In genomic region chr11:49793131-49793530, GRCm38 (mm10) we compare ENCODE assay signal across 7 mouse cellular contexts. TPM values are rescaled to one million over a fixed set of nuclear protein-coding genes. Genes with fewer than 3 reads are reported as not detected.
DNase-seq lines count a peak whose midpoint lies in the region; ATAC-seq lines count a peak whose summit lies in the region.

No protein-coding gene starts in this region.

- 6% methylated on average over 14 of the region's 14 CpGs for WGBS in midbrain, embryonic 11.5 days
- 4% methylated on average over 14 of the region's 14 CpGs for WGBS in midbrain, embryonic 16.5 days
- WGBS in embryonic facial prominence, embryonic 11.5 days: 5% methylated on average over 14 of the region's 14 CpGs
- 6% methylated on average over 14 of the region's 14 CpGs for WGBS in heart, embryonic 11.5 days (ENCODE audit: insufficient replicate concordance)
- WGBS in midbrain, embryonic 14.5 days: 8% methylated on average over 14 of the region's 14 CpGs

- no peaks in the 10 kb centered on the region for H3K36me3 ChIP-seq in midbrain, embryonic 11.5 days (ENCODE audit: control insufficient read depth, insufficient read depth, low read length)
- no peaks in the 10 kb centered on the region for H3K36me3 ChIP-seq in midbrain, embryonic 16.5 days (ENCODE audit: control insufficient read depth, insufficient read depth, low read length)
- H3K36me3 ChIP-seq in embryonic facial prominence, embryonic 11.5 days (replicated peaks; ENCODE audit: control insufficient read depth, insufficient read depth, low read depth, low read length): no peaks in the 10 kb centered on the region
- H3K36me3 ChIP-seq in heart, embryonic 11.5 days (ENCODE audit: control insufficient read depth, insufficient read depth, low read length): no peaks in the 10 kb centered on the region
- no peaks in the 10 kb centered on the region for H3K36me3 ChIP-seq in midbrain, embryonic 14.5 days (ENCODE audit: control insufficient read depth, insufficient read depth, low read length)

- H3K9ac ChIP-seq in midbrain, embryonic 11.5 days (ENCODE audit: low read length): no peak overlapping the region
- H3K9ac ChIP-seq in midbrain, embryonic 16.5 days (ENCODE audit: low read depth, low read length): no peak overlapping the region
- H3K9ac ChIP-seq in embryonic facial prominence, embryonic 11.5 days (replicated peaks; ENCODE audit: low read length): no peak overlapping the region
- no peak overlapping the region for H3K9ac ChIP-seq in heart, embryonic 11.5 days (ENCODE audit: low read depth, low read length)
- no peak overlapping the region for H3K9ac ChIP-seq in midbrain, embryonic 14.5 days (replicated peaks; ENCODE audit: low read length)

- H3K27me3 ChIP-seq in midbrain, embryonic 11.5 days (ENCODE audit: control insufficient read depth, insufficient read depth, low read length): no peaks in the 10 kb centered on the region; the same call in 1 of the 2 replicates
- H3K27me3 ChIP-seq in midbrain, embryonic 16.5 days (ENCODE audit: control insufficient read depth, insufficient read depth, low read depth, low read length): 0 out of 2 replicates have a peak, but pooled peaks cover 2% of the 10 kb centered on the region
- H3K27me3 ChIP-seq in embryonic facial prominence, embryonic 11.5 days (ENCODE audit: control insufficient read depth, insufficient read depth, low read length): no peaks in the 10 kb centered on the region
- no peaks in the 10 kb centered on the region for H3K27me3 ChIP-seq in heart, embryonic 11.5 days (ENCODE audit: control insufficient read depth, insufficient read depth, low read length)
- H3K27me3 ChIP-seq in midbrain, embryonic 14.5 days (ENCODE audit: control insufficient read depth, insufficient read depth, low read length): 0 out of 2 replicates have a peak, but pooled peaks cover 4% of the 10 kb centered on the region

- H3K4me3 ChIP-seq in midbrain, embryonic 11.5 days (ENCODE audit: low read depth, low read length): no peak overlapping the region
- no peak overlapping the region for H3K4me3 ChIP-seq in midbrain, embryonic 16.5 days (ENCODE audit: low read depth, low read length)
- H3K4me3 ChIP-seq in embryonic facial prominence, embryonic 11.5 days (ENCODE audit: low read depth, low read length): no peak overlapping the region
- no peak overlapping the region for H3K4me3 ChIP-seq in heart, embryonic 11.5 days (ENCODE audit: low read depth, low read length)
- no peak overlapping the region for H3K4me3 ChIP-seq in midbrain, embryonic 14.5 days (replicated peaks; ENCODE audit: low read depth, low read length)

- peak; percentile 82 for DNase-seq in midbrain, embryonic 11.5 days (ENCODE audit: low spot score, missing footprints)
- peak; percentile 41 for DNase-seq in embryonic facial prominence, embryonic 11.5 days (ENCODE audit: low spot score)
- DNase-seq in midbrain, embryonic 14.5 days: peak; percentile 4
- DNase-seq in left cerebral cortex, adult 9 months (ENCODE audit: low spot score in 2 of 2): no peak
- DNase-seq in cerebellum, adult 18-20 months: no peak

- H3K9me3 ChIP-seq in midbrain, embryonic 11.5 days (ENCODE audit: control insufficient read depth, low read length): no peaks in the 10 kb centered on the region; the same call in 1 of the 2 replicates
- H3K9me3 ChIP-seq in midbrain, embryonic 16.5 days (replicated peaks; ENCODE audit: control insufficient read depth, low read length, poor library complexity, severe bottlenecking): 0 out of 2 replicates have a peak, but pooled peaks cover 6% of the 10 kb centered on the region
- no peaks in the 10 kb centered on the region for H3K9me3 ChIP-seq in embryonic facial prominence, embryonic 11.5 days (replicated peaks; ENCODE audit: control insufficient read depth, low read length)
- H3K9me3 ChIP-seq in heart, embryonic 11.5 days (replicated peaks; ENCODE audit: control insufficient read depth, low read length): no peaks in the 10 kb centered on the region
- H3K9me3 ChIP-seq in midbrain, embryonic 14.5 days (ENCODE audit: control insufficient read depth, low read length): no peaks in the 10 kb centered on the region

- ATAC-seq in midbrain, embryonic 11.5 days (ENCODE audit: low FRiP score): no peak
- no peak for ATAC-seq in midbrain, embryonic 16.5 days
- no peak for ATAC-seq in embryonic facial prominence, embryonic 11.5 days (replicated peaks; ENCODE audit: insufficient number of reproducible peaks, low FRiP score, low TSS enrichment, low read depth)
- ATAC-seq in heart, embryonic 11.5 days (replicated peaks; ENCODE audit: insufficient number of reproducible peaks, low FRiP score, low TSS enrichment): no peak
- no peak for ATAC-seq in midbrain, embryonic 14.5 days (ENCODE audit: low FRiP score, low TSS enrichment)

- H3K27ac ChIP-seq in midbrain, embryonic 11.5 days (ENCODE audit: low read depth, low read length): no peak overlapping the region
- no peak overlapping the region for H3K27ac ChIP-seq in midbrain, embryonic 16.5 days (ENCODE audit: low read length)
- H3K27ac ChIP-seq in embryonic facial prominence, embryonic 11.5 days (replicated peaks; ENCODE audit: low read depth, low read length): no peak overlapping the region
- H3K27ac ChIP-seq in heart, embryonic 11.5 days (ENCODE audit: low read depth, low read length): no peak overlapping the region
- no peak overlapping the region for H3K27ac ChIP-seq in midbrain, embryonic 14.5 days (replicated peaks; ENCODE audit: low read depth, low read length)

- H3K4me1 ChIP-seq in midbrain, embryonic 11.5 days (ENCODE audit: control insufficient read depth, insufficient read depth, low read length): peaks cover 4% of the 10 kb centered on the region
- peaks cover 6% of the 10 kb centered on the region for H3K4me1 ChIP-seq in midbrain, embryonic 16.5 days (ENCODE audit: control insufficient read depth, insufficient read depth, low read length)
- H3K4me1 ChIP-seq in embryonic facial prominence, embryonic 11.5 days (ENCODE audit: control insufficient read depth, insufficient read depth, low read length): no peaks in the 10 kb centered on the region
- peaks cover 10% of the 10 kb centered on the region for H3K4me1 ChIP-seq in heart, embryonic 11.5 days (ENCODE audit: control insufficient read depth, insufficient read depth, low read length)
- peaks cover 8% of the 10 kb centered on the region; the same call in 1 of the 2 replicates for H3K4me1 ChIP-seq in midbrain, embryonic 14.5 days (ENCODE audit: control insufficient read depth, insufficient read depth, low read length)

- no peak overlapping the region for H3K4me2 ChIP-seq in midbrain, embryonic 11.5 days
- H3K4me2 ChIP-seq in midbrain, embryonic 16.5 days (ENCODE audit: low read length): no peak overlapping the region
- H3K4me2 ChIP-seq in embryonic facial prominence, embryonic 11.5 days (ENCODE audit: low read depth, low read length): no peak overlapping the region
- H3K4me2 ChIP-seq in heart, embryonic 11.5 days: peak overlapping the region; percentile 99
- no peak overlapping the region for H3K4me2 ChIP-seq in midbrain, embryonic 14.5 days (ENCODE audit: low read length)

RNA-seq across cellular contexts. Expression of gene Gfpt2, which starts 0.8 kb away (rescaled TPM):
- polyA plus RNA-seq in midbrain, embryonic 11.5 days (2014; fragmentation: Nextera tagmentation; extraction: Ambion mirVana): 8.7 and 9.9 TPM in 2 replicates
- 6.6 and 6.8 TPM in 2 replicates for polyA plus RNA-seq in midbrain, embryonic 16.5 days (2015; fragmentation: Nextera tagmentation; extraction: Ambion mirVana)
- 26.1 and 28.1 TPM in 2 replicates for polyA plus RNA-seq in embryonic facial prominence, embryonic 11.5 days (2014; fragmentation: Nextera tagmentation; extraction: Ambion mirVana)
- 13.9 and 18.4 TPM in 2 replicates for polyA plus RNA-seq in heart, embryonic 11.5 days (2014; fragmentation: Nextera tagmentation; extraction: Ambion mirVana)
- polyA plus RNA-seq in midbrain, embryonic 14.5 days (2014; fragmentation: Nextera tagmentation; extraction: Ambion mirVana): 4.1 and 4.5 TPM in 2 replicates

RNA-seq across cellular contexts. Expression of gene Mapk9, which starts 53.4 kb away (rescaled TPM):
- 41.2 and 44.1 TPM in 2 replicates for polyA plus RNA-seq in midbrain, embryonic 11.5 days (2014; fragmentation: Nextera tagmentation; extraction: Ambion mirVana)
- 64.2 and 71.4 TPM in 2 replicates for polyA plus RNA-seq in midbrain, embryonic 16.5 days (2015; fragmentation: Nextera tagmentation; extraction: Ambion mirVana)
- 43.1 and 43.7 TPM in 2 replicates for polyA plus RNA-seq in embryonic facial prominence, embryonic 11.5 days (2014; fragmentation: Nextera tagmentation; extraction: Ambion mirVana)
- 35.8 and 40.8 TPM in 2 replicates for polyA plus RNA-seq in heart, embryonic 11.5 days (2014; fragmentation: Nextera tagmentation; extraction: Ambion mirVana)
- 58.7 and 72.4 TPM in 2 replicates for polyA plus RNA-seq in midbrain, embryonic 14.5 days (2014; fragmentation: Nextera tagmentation; extraction: Ambion mirVana)

Comparison
In these comparisons a context has a peak if more than half of its experiments do, and no peak if none do; other contexts are left out.
1. DNase-seq: peak in midbrain, embryonic 11.5 days (single experiment), embryonic facial prominence, embryonic 11.5 days (single experiment) and midbrain, embryonic 14.5 days (single experiment); none in left cerebral cortex, adult 9 months (0 of 2) and cerebellum, adult 18-20 months (0 of 2).